Mouse (Mus musculus) hindlimb bud, embryonic 11.5 days (tissue): ENCODE data around the gene Cdkn3.
"Not testable (repeated sequence)": the region's sequence is repeated elsewhere in the genome, so short reads cannot be mapped to it uniquely, and the experiment has no call there.

Experiments used
- DNase-seq: peaks from one replicate; pipeline ENCODE4 v3.0.0-alpha.2; 2012; ENCODE audit warnings: low read depth, low spot score; ENCODE audit errors: extremely low spot score

The Cdkn3 gene

GRCm38 (mm10) chr14:46760355-46761029 lies at the start of gene Cdkn3:
Gene Cdkn3 (plus strand): TSS chr14:46760541.
- DNase-seq: peak; percentile 73

DNA sequence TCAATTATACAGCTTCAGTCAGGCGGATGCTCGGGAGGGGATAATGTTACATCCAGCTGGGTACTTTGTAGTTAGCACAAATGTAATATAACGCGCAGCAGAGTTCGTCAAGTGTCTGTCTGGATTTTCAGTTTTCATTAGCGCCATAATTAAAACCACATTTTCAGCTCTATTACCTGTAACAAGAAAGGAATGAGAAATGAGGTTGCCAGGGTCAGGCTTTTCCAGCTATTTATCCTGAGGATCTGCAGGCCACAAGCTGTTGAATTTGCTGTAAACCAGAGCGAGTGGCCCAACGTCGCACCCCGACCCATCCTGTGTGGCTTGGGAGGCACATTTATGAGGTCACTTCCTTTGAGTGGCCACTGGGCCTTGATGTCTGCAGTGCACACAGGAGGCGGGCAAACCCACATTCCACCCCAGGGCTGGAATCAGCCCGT lies 41.8 kb upstream of the Cdkn3 start:
- DNase-seq: peak; percentile 95

GRCm38 (mm10) chr14:46722031-46722430 lies 38.3 kb upstream of the Cdkn3 start:
- no peak for DNase-seq

DNA sequence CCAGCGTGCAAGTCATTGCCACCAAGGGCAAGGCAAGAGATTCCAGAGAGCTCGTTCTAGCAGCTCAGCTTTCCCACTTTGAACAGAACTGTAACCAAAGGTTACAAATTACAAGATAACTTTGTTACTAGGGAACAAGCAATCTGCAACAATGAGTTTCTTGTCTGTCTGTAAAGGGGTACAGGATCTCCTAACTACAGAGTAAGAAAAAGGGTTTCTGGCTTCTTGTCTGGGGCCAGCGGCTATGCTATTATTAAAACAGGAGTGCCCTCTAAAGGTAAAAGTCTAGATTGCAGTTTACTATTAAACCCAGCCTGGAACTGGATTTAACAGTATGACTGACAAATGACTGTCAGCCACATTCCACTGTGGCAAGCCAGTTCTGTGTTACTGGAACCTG lies 36.5 kb upstream of the Cdkn3 start:
- no peak for DNase-seq

- DNase-seq: no peak
These were observed 35.4 kb upstream of the Cdkn3 start for GRCm38 (mm10) chr14:46724941-46725340.

DNA sequence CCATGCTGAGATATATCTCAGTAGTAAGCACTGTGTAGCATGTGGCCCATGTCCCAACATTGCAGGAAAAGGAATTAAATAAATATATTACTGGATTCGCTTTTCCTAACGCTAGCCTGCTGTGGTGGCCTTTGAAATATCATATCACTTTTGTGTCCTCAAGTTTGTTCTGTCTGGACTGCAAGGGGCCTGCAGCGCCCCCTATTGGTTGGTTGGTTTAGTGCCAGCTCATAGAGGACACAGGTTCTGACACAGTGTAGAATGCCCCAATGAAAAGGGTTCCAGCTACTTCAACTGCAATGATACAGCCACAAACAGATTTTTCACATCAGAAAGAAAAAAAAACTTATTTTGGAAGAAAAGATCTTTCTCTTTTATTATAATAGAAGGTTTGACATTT lies 34.6 kb upstream of the Cdkn3 start:
- no peak for DNase-seq

GRCm38 (mm10) chr14:46734262-46734661 lies 26.1 kb upstream of the Cdkn3 start:
- DNase-seq: no peak

- no peak for DNase-seq
These were observed 25.4 kb upstream of the Cdkn3 start for GRCm38 (mm10) chr14:46734761-46735455.

DNA sequence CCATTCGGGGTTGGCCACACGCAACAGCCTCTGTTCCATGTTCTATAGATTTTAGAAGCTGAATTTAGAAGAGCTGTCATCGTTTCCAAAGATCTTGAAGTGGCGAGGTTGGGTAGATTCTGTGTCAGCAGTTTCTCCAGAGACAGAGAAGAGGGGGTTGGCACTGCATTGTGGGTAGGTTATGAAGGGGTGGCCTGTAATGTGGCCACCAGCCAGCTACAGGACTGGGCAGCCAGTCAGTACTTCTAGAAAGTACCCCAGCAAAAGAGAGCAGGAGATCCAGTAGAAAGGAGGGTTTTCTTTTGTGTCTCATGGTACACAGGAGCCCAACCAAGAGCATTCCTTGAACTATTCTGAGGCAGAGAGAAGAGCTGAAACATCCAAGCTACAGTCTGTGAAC lies 24.0 kb upstream of the Cdkn3 start:
- DNase-seq: no peak

GRCm38 (mm10) chr14:46737346-46737745 lies 23.0 kb upstream of the Cdkn3 start:
- not testable (repeated sequence) for DNase-seq

GRCm38 (mm10) chr14:46742674-46743073 lies 17.7 kb upstream of the Cdkn3 start:
- no peak for DNase-seq

DNA sequence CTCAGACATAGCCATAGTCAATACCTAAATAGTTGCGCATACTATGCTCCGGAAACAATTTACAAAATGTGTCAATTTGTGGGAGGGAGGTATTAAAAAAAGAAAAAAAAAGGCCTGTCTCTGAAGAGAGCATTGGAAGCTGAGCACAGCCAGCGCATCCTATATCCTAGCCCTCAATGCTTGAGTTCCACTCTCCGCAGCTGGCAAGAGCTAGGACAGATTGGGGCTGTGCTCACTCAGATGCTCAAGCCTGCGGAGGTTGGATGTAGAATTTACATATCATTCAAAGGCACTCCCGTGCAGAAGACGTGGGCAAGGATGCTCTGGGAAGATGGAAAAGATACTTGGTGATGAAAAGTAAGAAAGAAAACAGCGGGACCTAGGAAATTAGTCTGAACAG lies 14.9 kb upstream of the Cdkn3 start:
- no peak for DNase-seq

GRCm38 (mm10) chr14:46754371-46754770 lies 6.0 kb upstream of the Cdkn3 start:
- not testable (repeated sequence) for DNase-seq

GRCm38 (mm10) chr14:46755851-46756250 lies 4.5 kb upstream of the Cdkn3 start:
- DNase-seq: no peak

GRCm38 (mm10) chr14:46757736-46758135 lies 2.6 kb upstream of the Cdkn3 start:
- DNase-seq: no peak

GRCm38 (mm10) chr14:46759970-46760354 lies 379 bp upstream of the Cdkn3 start:
- DNase-seq: no peak

GRCm38 (mm10) chr14:46761186-46761585 lies 845 bp downstream of the Cdkn3 start:
- DNase-seq: no peak

GRCm38 (mm10) chr14:46767116-46767515 lies 6.8 kb downstream of the Cdkn3 start:
- DNase-seq: no peak

GRCm38 (mm10) chr14:46770036-46770435 lies 9.7 kb downstream of the Cdkn3 start:
- no peak for DNase-seq

GRCm38 (mm10) chr14:46778756-46779155 lies 18.4 kb downstream of the Cdkn3 start:
- no peak for DNase-seq

DNA sequence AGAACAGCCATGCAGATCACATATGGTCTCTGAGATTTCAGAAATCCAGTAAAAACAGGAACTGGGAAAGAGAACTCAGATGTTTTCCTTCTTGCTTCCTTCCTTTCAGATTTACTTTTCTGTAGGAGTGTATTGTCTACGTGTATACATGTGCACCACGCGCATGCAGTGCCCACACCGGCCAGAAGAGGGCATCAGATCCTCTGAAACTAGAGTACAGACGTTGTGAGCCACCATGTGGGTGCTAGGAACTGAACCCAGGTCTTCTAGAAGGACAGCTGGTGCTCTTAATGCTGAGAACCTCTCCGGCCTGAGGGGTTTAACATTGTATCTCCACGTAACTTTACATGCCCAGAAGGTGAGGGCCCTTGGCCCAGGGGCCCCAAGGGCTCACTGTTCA lies 18.9 kb downstream of the Cdkn3 start:
- DNase-seq: no peak

DNA sequence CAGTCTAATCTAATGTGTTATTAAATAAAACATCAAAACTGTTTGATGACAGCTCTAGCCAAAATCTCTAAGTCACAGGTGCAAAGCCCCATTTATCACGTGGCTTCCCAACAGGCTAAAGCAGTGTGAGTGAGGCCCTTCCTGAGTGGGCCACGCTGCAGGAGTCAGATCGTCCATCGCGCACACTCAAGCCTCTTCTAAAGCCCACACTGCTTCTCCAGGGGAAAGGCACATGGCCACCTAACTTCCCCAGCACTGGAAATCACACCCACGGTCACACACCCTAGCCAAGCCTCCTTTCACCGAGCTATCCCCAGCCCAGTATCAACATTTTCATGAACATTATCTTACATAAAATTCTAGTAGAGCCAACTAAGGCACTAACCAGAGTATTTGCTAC lies 20.7 kb downstream of the Cdkn3 start:
- DNase-seq: no peak
